Mouse (Mus musculus): ENCODE data around the gene Gm10306. TPM values are rescaled to one million over a fixed set of nuclear protein-coding genes. Genes with fewer than 3 reads are reported as not detected.

Gene Gm10306
- total RNA-seq (2021): not detected

- DNase-seq: peak; percentile 96
- intact Hi-C loops (cut with DNase I): no loop called here
Observed at GRCm38 (mm10) chr4:94556265-94557054, at the start of gene Gm10306, which contains the start of gene Caap1. Gene Gm10306 (plus strand): TSS chr4:94556546. Gene Caap1 (minus strand): TSS chr4:94556796.

GRCm38 (mm10) chr4:94515366-94515765, 41.0 kb upstream of the Gm10306 start:
- intact Hi-C loops (cut with DNase I): no loop called here
- DNase-seq: no peak

GRCm38 (mm10) chr4:94517631-94518030, 38.7 kb upstream of the Gm10306 start:
- peak; percentile 54 for DNase-seq
- intact Hi-C loops (cut with DNase I): no loop called here

GRCm38 (mm10) chr4:94523321-94523720, 33.0 kb upstream of the Gm10306 start:
- no peak for DNase-seq
- intact Hi-C loops (cut with DNase I): no loop called here

- no peak for DNase-seq
- intact Hi-C loops (cut with DNase I): no loop called here
Observed at GRCm38 (mm10) chr4:94529448-94529847, 26.9 kb upstream of the Gm10306 start.

GRCm38 (mm10) chr4:94533205-94533604, 23.1 kb upstream of the Gm10306 start:
- intact Hi-C loops (cut with DNase I): no loop called here
- DNase-seq: no peak

GRCm38 (mm10) chr4:94543041-94543440, 13.3 kb upstream of the Gm10306 start:
- no peak for DNase-seq
- intact Hi-C loops (cut with DNase I): no loop called here

GRCm38 (mm10) chr4:94544321-94544720, 12.0 kb upstream of the Gm10306 start:
- intact Hi-C loops (cut with DNase I): no loop called here
- DNase-seq: no peak

- intact Hi-C loops (cut with DNase I): no loop called here
- no peak for DNase-seq
Observed at GRCm38 (mm10) chr4:94554955-94555494, 1.3 kb upstream of the Gm10306 start.

GRCm38 (mm10) chr4:94557145-94557544, 799 bp downstream of the Gm10306 start:
- DNase-seq: no peak
- intact Hi-C loops (cut with DNase I): no loop called here

GRCm38 (mm10) chr4:94559266-94559665, 2.9 kb downstream of the Gm10306 start:
- intact Hi-C loops (cut with DNase I): no loop called here
- DNase-seq: no peak

- DNase-seq: no peak
- intact Hi-C loops (cut with DNase I): no loop called here
Observed at GRCm38 (mm10) chr4:94560316-94560715, 4.0 kb downstream of the Gm10306 start.

- intact Hi-C loops (cut with DNase I): no loop called here
- no peak for DNase-seq
Observed at GRCm38 (mm10) chr4:94561954-94562648, 5.8 kb downstream of the Gm10306 start.

GRCm38 (mm10) chr4:94564297-94564696, 8.0 kb downstream of the Gm10306 start:
- DNase-seq: no peak
- intact Hi-C loops (cut with DNase I): no loop called here

- intact Hi-C loops (cut with DNase I): no loop called here
- DNase-seq: no peak
Observed at GRCm38 (mm10) chr4:94572677-94573076, 16.3 kb downstream of the Gm10306 start.

- DNase-seq: no peak
- intact Hi-C loops (cut with DNase I): no loop called here
Observed at GRCm38 (mm10) chr4:94591765-94592381, 35.5 kb downstream of the Gm10306 start.

- no peak for DNase-seq
- intact Hi-C loops (cut with DNase I): no loop called here
Observed at GRCm38 (mm10) chr4:94592709-94593108, 36.4 kb downstream of the Gm10306 start.

GRCm38 (mm10) chr4:94601395-94601794, 45.0 kb downstream of the Gm10306 start:
- DNase-seq: no peak
- intact Hi-C loops (cut with DNase I): no loop called here

GRCm38 (mm10) chr4:94602496-94603030, 46.2 kb downstream of the Gm10306 start:
- no peak for DNase-seq
- intact Hi-C loops (cut with DNase I): no loop called here

- DNase-seq: peak; percentile 91
- intact Hi-C loops (cut with DNase I): no loop called here
Observed at GRCm38 (mm10) chr4:94603031-94603629, 46.8 kb downstream of the Gm10306 start, which contains the start of gene Plaa. Gene Plaa (minus strand): TSS chr4:94603244.
